Mouse (Mus musculus) T-helper 1 cell (primary cell): Measurements from ENCODE around the gene Mapkapk5.

Source experiments
- in situ Hi-C: fragments of 300-600 bp; cut with MboI, MseI; formaldehyde crosslinking; loops from one replicate; pipeline ENCODE4 v1.15.1; 2025; ENCODE audit warnings: high pct_unique_total_duplicates

The Mapkapk5 gene

DNA sequence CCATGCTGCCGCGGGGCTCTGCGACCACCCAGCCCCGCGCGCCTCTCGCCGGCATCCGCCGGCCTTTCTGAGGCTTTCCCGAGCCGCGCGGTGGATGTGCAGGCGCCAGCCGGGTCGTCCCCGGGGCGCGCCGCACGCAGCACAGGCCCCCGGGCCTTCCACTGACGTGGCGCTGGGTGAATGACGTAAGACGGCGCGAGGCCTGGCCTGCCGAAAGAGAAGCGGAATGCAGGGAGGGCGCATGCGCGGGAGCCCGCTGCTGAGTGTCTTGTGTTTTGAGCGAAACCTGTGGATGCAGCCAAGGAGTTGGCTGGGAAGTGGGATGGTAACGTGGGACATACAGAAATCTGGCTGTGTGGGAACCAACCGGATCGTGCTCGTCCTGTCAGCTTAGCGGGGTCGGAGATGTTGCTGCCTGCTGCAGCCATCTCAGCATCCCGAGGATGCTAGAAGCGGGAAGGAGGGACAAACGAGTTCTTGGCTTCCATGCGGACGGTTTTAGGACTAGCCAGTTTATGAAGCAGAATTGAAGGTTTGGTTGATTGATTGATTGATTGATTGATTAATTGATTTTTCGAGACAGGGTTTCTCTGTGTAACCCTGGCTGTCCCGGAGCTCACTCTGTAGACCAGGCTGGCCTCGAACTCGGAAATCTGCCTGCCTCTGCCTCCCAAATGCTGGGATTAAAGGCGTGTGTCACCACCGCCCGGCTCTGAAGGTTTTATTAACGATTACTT lies at the start of gene Mapkapk5:
Gene Mapkapk5, minus strand, starts transcription at position 113 of the 737 bp plus-strand sequence.
- in situ Hi-C loops: no loop called here

DNA sequence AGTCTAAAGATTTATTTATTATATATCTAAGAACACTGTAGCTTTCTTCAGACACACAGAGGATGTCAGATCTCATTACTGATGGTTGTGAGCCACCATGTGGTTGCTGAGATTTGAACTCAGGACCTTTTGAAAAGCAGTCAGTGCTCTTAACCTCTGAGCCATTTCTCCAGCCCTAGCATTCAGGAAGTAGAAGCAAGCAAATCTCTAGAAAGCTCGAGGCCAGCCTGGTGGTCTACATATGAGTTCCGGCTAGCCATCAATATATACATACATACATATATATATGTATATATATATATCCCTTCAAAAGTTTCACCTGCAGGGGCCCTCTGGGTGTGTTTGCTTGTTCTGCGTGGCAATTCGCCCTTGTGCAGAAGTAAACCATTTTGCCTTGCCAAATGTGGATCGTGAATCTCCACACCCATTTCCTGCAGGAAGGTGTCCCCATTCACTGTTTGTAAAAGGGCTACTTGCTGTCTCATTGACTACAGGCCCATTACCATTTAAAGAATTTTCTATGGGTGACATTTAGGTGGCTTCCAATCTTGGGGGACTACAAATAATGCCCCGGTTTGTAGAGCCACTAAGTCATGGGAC lies 49.1 kb upstream of the Mapkapk5 start:
- in situ Hi-C loops: no loop called here

DNA sequence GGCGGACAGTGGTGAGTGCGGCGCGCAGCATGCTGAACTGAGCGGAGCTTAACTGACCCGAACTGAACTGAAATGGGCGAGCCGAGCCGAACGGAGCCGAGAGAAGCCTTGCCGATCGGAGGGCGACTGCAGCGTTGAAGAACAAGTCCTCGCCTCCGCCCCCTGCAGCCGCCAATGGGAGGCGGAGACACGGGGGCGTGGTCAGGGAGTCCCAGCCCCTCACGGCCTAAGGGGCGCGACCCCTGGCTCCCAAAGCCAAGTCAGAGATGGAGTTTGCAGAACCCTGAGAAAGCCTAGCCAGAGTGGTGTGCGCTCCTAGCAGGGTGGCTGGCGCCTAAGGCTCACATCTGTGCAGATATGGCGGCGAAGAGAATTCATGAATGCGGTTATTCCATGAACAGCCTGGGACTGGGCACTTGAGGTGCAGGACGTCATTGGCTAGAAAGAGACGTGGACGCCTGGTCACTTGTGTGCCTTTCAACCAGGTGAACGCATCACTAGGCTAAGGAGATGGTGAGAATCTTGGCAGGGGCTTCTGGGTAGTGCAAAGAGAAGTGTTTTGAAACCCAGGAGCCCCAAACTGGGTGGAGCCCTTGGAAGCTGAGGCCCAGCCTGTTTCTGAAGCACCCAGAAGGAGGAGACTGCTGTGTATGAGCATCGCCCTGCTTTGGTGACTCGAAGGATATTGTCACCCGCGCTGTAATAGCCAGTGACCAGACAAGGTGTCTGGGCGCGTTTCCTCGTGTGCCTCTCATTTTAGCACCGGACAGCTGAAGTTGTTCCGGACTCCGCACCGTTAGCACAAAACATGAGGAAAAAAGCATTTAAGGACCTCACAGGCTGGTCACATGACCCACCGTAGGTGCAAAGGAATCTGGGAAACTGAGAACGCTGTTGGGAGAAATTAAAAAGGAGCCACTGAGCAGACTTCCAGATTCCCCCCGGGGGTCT lies 48.0 kb upstream of the Mapkapk5 start, which contains the start of gene Aldh2:
Gene Aldh2, minus strand, starts transcription at position 374 of the 951 bp plus-strand sequence.
- in situ Hi-C loops: no loop called here

DNA sequence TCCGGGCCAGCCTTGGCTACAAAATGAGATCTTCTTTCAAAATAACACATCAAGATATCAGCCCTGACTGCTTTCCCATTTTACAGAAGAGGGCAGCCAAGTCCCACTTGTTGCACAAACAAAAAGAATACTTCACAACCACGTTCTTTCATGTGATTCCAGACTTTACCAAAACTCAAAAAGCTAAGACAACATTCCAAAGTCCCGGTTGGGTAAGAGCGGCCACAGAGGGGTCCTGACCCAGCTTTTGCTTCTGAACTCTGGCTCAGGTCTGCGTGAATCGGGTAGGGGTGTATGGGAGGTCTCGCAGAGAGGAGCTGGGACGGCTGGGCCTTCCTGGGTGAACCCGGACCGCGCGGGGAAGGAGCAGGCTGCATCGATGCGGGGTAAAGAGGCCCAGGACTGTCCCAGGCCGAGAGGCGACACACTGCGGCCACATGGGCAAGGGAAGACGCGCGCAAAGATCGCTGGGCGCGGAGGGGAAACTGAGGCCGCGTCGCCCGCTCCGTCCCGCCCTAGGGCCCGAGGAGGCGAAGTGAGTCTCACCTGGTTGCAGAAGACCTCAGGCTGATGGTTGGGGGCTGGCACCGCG lies 47.2 kb upstream of the Mapkapk5 start:
- in situ Hi-C loops: no loop called here

DNA sequence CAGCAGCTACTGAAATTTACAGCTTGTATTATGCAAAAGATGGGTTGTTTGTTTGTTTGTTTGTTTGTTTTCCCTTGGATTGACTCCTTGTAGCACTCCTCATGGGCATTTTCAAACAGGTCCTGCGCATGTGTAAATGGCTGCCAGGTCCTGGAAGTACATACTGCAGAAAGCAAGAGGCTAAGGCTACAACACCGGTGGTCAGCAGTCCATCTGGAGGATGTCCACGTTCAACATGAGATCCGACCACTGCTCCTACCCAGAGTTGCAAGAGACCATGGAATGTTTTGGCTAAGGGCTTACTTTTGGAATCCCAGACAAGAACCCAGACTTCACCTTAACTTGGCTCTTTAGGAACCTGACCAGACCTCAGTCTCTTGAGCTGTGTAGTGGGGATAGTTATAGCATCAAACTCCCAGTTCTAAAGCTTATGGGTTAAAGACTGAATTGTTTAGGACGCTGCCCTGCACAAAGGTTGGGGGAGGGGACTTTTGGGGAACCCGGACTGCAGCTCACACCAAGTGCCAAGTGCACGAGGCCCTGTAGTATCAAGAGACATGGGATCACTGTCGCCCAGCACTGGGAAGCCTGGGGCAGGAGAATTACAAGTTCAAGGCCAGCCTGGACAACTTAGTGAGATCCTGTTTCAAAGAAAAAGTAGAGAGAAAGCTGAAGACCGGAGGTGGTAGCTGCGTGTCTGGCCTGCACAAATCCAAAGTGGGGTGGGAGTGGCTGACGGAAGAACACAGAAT lies 46.5 kb upstream of the Mapkapk5 start:
- in situ Hi-C loops: no loop called here

DNA sequence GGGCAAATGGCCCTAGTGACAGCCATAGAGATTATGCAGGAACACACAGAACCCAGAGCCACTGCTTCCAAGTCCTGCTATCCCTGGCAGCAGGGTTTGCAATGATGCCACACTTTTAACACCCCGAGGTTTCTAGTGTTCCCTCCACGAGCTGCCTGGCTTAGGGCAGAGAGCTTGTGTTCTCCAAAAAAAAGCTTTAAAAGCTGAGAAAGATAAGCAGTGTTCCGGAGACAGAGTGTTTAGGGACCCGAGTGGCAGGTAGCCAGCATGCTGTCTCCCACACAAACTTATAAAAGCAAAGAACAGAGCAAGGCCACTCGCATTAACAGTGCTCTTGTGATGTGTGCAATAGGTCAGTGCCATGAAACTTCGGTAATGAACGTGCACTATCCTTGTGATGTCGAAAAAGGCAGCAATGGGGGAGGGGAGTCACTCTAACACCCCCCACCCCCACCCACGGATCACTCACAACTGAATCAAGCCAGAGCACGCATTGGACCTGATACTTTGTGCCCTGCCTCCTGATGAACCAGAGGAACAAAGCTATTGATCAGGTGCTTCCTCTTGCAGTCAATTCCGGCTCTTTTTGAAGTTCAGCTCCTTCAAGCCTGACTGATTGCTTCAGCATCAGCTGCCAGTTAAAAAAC lies 45.8 kb upstream of the Mapkapk5 start:
- in situ Hi-C loops: no loop called here

DNA sequence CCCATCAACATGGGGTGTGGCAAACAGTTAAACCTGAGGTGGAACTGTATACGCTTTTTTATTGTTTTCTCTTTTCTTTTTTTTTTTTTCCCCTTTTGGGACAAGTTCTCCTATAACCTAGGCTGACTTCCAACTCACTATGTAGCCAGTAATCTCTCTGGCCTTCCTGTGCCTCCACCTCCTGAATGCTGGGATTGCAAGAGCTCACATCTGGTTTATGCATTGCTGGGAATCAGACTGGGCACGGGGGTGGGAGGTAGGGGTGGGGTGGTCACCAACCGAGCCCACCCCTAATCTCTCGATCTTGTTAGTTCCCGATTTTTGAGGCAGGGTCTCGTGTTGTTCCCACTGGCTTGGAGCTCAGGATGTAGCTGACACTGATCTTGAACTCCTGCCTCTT lies 44.2 kb upstream of the Mapkapk5 start:
- in situ Hi-C loops: no loop called here

DNA sequence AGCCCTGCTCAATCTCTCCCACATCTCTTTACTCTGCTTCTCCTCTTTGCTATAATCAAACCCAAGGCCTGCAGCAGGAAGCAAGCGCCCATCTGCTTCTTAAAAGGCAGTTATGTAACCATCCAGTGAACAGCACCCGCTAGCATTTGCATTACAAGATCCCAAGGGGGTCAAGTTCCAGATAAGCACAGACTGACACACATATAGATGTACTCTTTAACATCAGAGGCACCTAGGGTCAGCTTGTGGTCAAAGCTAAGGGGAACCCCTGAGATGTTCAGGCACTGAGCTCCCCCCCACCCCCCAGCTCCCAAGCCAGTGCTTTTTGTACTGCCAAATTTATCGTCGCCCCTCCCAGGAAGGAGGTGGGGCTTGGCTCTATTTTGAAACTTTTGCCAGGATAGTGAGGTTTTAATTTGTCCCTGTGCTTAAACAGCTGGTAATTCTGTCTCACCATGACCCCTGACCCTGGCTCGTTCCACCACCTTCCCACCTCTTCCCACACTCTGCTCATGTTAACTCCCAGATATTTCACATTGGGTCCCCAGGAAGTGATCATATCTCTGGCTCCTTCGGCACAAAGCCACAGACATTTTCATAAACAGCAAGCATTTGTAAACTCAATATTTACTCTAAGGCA lies 40.8 kb upstream of the Mapkapk5 start:
- in situ Hi-C loops: no loop called here

DNA sequence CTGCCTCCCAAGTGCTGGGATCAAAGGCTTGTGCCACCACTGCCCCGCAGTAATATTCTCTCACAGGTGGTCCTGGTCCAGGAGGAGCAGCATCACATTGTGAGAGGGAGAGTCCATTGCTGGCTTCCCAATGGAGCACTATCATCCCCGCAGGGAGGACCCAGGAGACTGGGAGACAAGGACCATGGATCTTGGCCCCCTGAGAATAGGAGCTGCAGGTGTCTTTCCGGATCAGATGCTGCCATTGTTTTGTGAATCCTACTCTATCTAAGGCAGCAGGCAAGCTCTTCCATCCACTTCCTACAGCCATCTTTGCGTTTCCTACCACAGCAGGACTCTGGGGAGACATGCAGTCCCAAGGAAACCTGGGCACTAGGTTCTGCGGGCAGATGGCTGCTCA lies 40.0 kb upstream of the Mapkapk5 start:
- in situ Hi-C loops: no loop called here

DNA sequence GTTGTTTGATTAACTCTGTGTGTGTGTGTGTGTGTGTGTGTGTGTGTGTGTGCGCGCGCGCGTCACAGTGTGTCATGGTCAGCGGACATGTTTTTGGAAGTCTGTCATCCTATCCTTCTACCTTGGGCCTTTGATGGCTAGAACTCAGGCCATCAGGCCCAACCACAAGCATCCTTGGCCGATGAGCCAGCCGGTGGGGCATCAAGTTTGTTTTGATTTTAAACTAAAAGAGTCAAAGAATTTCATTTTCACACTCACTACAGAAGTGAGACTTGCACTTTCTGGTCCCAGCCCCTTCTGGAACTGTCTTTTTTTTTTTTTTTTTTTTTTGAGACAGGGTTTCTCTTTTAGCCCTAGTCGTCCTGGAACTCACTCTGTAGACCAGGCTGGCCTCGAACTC lies 39.3 kb upstream of the Mapkapk5 start:
- in situ Hi-C loops: no loop called here

DNA sequence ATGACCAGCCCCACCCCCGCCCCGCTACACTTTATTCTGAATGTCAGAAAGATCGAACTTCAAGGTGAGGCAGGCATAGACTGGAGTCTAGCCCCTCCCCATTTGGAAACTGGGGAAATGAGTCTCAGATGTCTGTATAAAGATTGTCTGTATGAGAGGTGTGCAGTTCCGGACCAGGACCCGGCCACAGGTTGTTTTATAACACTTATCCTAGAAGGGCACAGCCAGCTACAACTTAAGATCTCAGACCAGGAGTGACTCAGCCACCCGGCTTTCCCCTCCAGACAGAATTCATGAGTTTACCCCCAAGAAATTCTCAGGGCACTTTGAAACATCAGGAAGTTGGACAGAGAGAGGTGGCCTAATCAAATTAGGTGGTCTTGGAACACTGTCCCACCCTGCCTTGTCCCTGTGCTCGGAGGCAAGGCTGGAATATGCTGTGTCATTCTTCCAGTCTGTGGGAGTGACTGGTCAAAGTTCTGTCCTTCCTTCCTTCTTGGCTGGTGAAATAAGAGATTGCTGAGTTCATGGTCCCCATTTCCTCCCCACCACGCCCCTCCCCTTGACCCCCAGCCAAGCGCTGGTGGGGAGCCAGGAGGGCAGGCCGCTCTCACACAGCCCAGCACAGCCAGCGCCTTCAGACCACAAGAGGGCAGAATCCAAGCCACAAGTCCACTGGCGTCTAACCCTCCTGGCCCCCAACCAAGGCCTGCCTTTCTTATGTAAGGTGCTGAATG lies 38.2 kb upstream of the Mapkapk5 start:
- in situ Hi-C loops: no loop called here

DNA sequence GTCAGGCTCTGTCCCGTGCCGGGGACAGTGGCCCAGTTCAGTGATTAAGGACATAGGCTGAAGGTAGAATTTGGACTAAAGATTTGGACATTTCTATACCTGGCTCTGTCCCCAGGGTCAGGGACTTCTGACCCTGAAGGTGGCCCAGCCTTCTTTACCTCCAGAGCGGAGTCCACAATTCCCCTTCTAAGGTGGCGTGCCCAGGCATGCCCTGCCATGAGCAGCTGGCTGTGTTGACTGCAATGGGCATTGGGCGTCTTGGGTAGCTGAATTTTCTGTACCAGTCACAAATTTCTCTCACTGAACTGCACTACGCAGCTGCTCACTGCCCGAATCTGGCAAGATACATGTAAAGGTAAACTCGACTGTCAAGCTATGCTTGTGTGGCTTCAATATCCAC lies 36.2 kb upstream of the Mapkapk5 start:
- in situ Hi-C loops: no loop called here

DNA sequence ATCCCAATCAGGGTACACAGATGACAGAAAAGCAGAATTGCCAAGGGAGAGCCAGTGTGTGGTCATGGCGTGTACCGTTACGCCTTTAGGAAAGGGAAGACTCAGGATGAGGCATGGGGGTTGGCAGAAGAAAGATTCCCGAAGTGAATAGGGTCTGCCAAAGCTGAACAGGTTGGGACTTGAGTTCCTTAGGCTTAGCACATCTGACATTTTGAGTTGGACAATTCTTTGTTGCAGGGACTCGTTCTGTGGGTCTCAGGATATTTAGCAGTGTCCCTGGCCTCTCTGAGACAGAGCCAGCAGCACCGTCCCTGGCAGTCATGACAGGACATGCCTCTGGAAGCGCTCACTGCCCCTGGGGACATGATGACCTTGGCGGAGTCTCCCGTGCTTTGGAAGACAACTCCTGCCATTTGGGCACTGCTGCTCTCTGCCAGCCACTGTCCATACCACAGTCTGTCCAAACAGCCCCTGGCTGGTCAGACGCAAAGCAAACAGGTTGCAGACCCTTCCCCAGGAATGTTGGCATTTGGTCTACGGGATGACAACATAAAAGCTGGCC lies 31.3 kb upstream of the Mapkapk5 start:
- in situ Hi-C loops: no loop called here

DNA sequence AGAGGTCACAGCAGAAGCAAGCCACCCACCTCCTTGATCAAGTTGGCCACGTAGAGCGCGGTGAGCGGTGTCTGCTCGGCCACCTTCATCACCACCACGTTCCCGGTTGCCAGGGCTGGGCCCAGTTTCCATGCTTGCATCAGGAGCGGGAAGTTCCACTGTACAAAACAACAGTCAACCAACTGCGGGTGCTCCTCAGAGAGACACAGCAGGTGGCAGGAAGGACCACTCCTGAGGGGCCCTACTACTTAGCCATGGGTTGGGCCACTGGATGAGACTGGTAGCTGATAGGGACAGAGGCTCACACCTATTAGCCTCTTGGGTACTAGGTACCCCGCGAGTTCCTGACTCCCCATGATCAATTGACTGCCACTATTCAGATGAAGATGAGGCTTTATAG lies 30.2 kb upstream of the Mapkapk5 start:
- in situ Hi-C loops: no loop called here

DNA sequence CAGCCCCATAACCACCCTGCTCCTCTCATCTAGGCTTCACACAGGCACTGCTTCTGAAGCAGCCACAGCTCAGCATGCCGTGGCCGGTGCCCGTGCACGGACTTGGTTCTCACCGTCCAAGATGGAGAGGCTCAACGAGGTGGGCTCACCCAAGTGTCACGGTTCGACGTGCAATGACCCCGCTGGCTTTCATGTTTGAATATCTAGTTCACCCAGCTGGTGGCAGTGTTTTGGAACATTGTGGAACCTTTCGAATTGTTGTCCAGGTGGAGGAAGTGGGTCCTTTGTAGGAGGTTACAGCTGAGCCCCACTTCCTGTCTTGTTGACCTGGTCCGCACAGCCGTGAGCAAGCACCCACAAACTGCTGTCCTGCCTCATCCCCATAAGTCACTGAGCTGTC lies 28.4 kb upstream of the Mapkapk5 start:
- in situ Hi-C loops: no loop called here

DNA sequence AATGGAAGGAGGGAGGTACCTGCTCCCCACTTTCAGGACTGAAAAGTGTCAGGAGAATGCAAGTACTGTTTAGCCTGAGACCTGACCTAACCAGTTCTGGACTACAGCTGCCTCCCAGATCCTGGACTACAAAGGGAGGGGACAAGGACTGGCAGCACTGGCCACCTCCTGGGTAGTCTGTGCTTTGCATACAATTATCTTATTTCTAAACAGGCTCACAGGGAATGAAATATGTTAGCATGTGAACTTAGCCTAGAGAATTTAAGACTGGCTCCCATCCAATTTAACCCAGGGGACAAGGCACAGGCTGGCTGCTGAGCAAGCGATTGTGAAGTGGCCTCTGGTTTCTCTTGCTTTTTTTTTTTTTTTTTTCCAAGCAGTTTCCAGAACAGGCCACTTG lies 25.1 kb upstream of the Mapkapk5 start:
- in situ Hi-C loops: no loop called here

DNA sequence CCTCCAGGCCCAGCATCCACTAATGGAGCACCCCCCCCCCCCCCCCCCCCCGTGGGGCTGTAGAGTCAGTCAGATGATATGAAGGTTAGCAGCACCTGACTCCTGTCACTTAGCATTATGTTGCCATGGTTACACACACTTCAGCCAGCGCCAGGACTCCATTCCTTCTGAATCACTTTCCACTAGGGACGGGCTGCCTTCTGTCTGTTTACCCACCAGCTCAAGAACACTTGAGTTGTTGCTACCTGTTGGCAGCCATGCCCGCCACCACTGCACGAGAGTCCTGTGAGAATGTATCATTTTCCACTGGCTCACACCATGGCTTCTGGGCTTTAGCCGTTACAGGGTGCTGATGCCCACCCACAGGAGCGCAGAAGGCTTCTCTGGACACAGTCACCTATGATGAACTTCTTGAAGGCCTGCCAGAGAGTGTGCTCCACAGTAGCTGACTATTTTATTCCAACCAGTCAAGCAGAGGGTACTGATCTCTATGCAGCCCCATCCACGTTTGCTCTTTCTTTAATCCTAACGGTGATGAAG lies 24.2 kb upstream of the Mapkapk5 start:
- in situ Hi-C loops: loop anchor here (5.0 kb wide), 1 partner anchor 37 kb away; no protein-coding TSS in a partner anchor

DNA sequence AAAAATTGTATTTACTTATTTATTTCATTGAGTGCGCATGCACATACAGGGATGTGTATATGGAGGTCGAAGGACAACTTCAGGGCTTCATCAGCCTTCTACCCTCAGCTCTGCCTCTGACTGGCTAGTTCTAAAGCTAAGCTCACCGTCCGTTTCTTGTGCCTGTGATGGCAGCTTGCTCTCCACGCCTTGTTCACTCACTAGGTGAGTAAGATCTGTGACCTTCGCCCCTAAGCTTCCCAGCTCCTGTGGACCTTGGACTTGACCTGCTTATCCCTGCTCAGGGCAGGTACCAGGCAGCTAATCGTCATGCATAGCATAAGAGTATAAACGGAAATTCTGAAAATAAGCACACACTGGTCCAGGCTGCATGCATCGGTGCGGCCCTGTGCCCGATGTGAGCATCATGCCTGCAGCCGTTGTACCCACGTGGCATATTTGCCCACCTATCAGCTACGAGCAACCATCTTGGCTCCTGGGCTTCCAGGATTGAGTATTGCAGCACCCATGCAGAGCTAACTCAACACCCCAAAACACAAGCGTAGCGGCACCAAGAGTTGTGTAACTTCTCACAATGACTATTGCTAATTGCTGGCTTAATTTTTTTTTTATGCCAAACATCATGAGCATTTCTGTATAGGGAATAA lies 20.5 kb upstream of the Mapkapk5 start:
- in situ Hi-C loops: loop anchor here (5.0 kb wide), 1 partner anchor 41 kb away; no protein-coding TSS in a partner anchor
